11 mouse cellular contexts compared by ENCODE assay signal in genomic region chr13:47215815-47216585, GRCm38 (mm10).
DNase-seq lines count a peak whose midpoint lies in the region.
"Had no signal": no experiment of that assay in that cellular context is flagged by ENCODE, and none has a peak within 500 bp of the region (broad histone marks: within the 10 kb centered on the region; RNA-seq: fewer than 3 reads in every experiment).

No protein-coding gene starts in this region.

- DNase-seq in heart, adult 11 months, result peak; percentile 92
- no peak for DNase-seq in heart, postnatal 25 days (ENCODE audit: low spot score)
- peak; percentile 44 for DNase-seq in ovary, adult 18-20 months (ENCODE audit: low spot score)
- no peak for DNase-seq in ovary, postnatal 14 days (ENCODE audit: low spot score)
- peak; percentile 64 for DNase-seq in fat pad, adult 2 months (ENCODE audit: extremely low read depth, low read depth, low spot score)
- no peak for DNase-seq in embryo, embryonic 10.5 days (ENCODE audit: low spot score)
- DNase-seq in frontal cortex, postnatal 25 days (ENCODE audit: low spot score in 2 of 2), result no peak
- DNase-seq: cerebellum, adult 11-12 months; kidney, postnatal 10 days; lung, embryonic 14.5 days; right cerebral cortex, postnatal 14 days had no signal

- intact Hi-C loops in heart, postnatal 25 days (cut with DNase I), result no loop called here

Comparison
In these comparisons a context has a peak if more than half of its experiments do, and no peak if none do; other contexts are left out.
1. DNase-seq: peak in heart, adult 11 months (single experiment), ovary, adult 18-20 months (single experiment) and fat pad, adult 2 months (single experiment); none in heart, postnatal 25 days (single experiment), ovary, postnatal 14 days (single experiment), embryo, embryonic 10.5 days (single experiment) and frontal cortex, postnatal 25 days (0 of 2).